Mouse (Mus musculus): ENCODE results near the gene Hnrnpl. TPM values are rescaled to one million over a fixed set of nuclear protein-coding genes. Genes with fewer than 3 reads are reported as not detected.

The Hnrnpl gene
- polyA plus RNA-seq, 1 experiment from 2014 or later: 372 TPM

- no peaks in the 10 kb centered on the region for H3K27me3 ChIP-seq
- ATAC-seq (ENCODE audit: insufficient number of reproducible peaks, insufficient read depth, low FRiP score, low TSS enrichment): no peak
- WGBS: 84% methylated on average over 6 of the region's 6 CpGs
- peaks cover 29% of the 10 kb centered on the region for H3K36me3 ChIP-seq
- H3K27ac ChIP-seq: no peak within 1 kb of the TSS
- no peak within 1 kb of the TSS for H3K9ac ChIP-seq
- no peaks in the 10 kb centered on the region for H3K4me1 ChIP-seq
- H3K4me3 ChIP-seq: no peak within 1 kb of the TSS
- no peaks in the 10 kb centered on the region for H3K9me3 ChIP-seq
- no peak within 1 kb of the TSS for H3K4me2 ChIP-seq (replicated peaks)
These were observed 25.5 kb downstream of the Hnrnpl start, which contains the start of gene Lgals4 for GRCm38 (mm10) chr7:28833723-28834347. TSS of gene Lgals4 (plus strand) at chr7:28833854.

- H3K27ac ChIP-seq: no peak overlapping the region
- H3K9me3 ChIP-seq: no peaks in the 10 kb centered on the region
- H3K27me3 ChIP-seq: no peaks in the 10 kb centered on the region
- ATAC-seq (ENCODE audit: insufficient number of reproducible peaks, insufficient read depth, low FRiP score, low TSS enrichment): no peak
- H3K4me2 ChIP-seq (replicated peaks): no peak overlapping the region
- no peak overlapping the region for H3K9ac ChIP-seq
- peaks cover 4% of the 10 kb centered on the region; the same call in 1 of the 2 replicates for H3K36me3 ChIP-seq
- WGBS: 85% methylated on average over 5 of the region's 5 CpGs
- H3K4me3 ChIP-seq: no peak overlapping the region
- H3K4me1 ChIP-seq: no peaks in the 10 kb centered on the region
These were observed 28.6 kb downstream of the Hnrnpl start for GRCm38 (mm10) chr7:28836936-28837335.

- 80% methylated on average over 9 of the region's 9 CpGs for WGBS
- no peaks in the 10 kb centered on the region for H3K27me3 ChIP-seq
- no peaks in the 10 kb centered on the region for H3K4me1 ChIP-seq
- no peak overlapping the region for H3K4me2 ChIP-seq (replicated peaks)
- ATAC-seq (ENCODE audit: insufficient number of reproducible peaks, insufficient read depth, low FRiP score, low TSS enrichment): no peak
- H3K9me3 ChIP-seq: no peaks in the 10 kb centered on the region
- no peaks in the 10 kb centered on the region for H3K36me3 ChIP-seq
- H3K27ac ChIP-seq: 0 out of 2 replicates have a peak overlapping the region, but pooled peaks have one; percentile 6
- no peak overlapping the region for H3K4me3 ChIP-seq
- H3K9ac ChIP-seq: no peak overlapping the region
These were observed 30.0 kb downstream of the Hnrnpl start for GRCm38 (mm10) chr7:28838331-28838730.

DNA sequence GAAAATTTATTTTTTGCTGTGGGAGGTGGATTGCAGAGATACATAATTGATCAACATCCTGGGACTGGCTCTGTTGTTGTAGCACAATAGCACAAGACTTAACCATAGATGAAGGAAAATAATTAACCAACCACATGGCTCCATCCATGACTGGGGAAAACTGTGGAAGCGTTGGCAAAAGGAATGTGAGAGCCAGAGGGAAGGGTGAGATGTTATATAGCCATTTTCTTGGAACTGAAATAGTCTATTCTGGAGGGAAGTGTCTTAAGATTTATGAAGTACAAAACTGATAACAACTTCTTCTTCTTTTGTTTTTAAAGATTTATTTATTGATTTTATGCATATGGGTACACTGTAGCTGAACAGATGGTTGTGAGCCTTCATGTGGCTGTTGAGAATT, 38.9 kb downstream of the Hnrnpl start:
- 80% methylated on average over 1 of the region's 1 CpGs for WGBS
- H3K9me3 ChIP-seq: no peaks in the 10 kb centered on the region
- peaks cover 5% of the 10 kb centered on the region; the same call in 1 of the 2 replicates for H3K4me1 ChIP-seq
- ATAC-seq (ENCODE audit: insufficient number of reproducible peaks, insufficient read depth, low FRiP score, low TSS enrichment): no peak
- H3K27ac ChIP-seq: no peak overlapping the region
- no peak overlapping the region for H3K9ac ChIP-seq
- H3K27me3 ChIP-seq: no peaks in the 10 kb centered on the region
- no peak overlapping the region for H3K4me3 ChIP-seq
- H3K4me2 ChIP-seq (replicated peaks): no peak overlapping the region
- H3K36me3 ChIP-seq: no peaks in the 10 kb centered on the region

- Histone ChIP-seq H3K27me3 (no peaks in the 10 kb centered on the region), H3K4me2 (replicated peaks) (no peak overlapping the region), H3K36me3 (no peaks in the 10 kb centered on the region), H3K9me3 (no peaks in the 10 kb centered on the region), H3K27ac (peak overlapping the region; percentile 72), H3K9ac (no peak overlapping the region), H3K4me3 (no peak overlapping the region), H3K4me1 (peaks cover 5% of the 10 kb centered on the region; the same call in 1 of the 2 replicates)
- peak; percentile 64 for ATAC-seq (ENCODE audit: insufficient number of reproducible peaks, insufficient read depth, low FRiP score, low TSS enrichment)
- 25% methylated on average over 1 of the region's 1 CpGs for WGBS
These were observed 41.4 kb downstream of the Hnrnpl start for GRCm38 (mm10) chr7:28849700-28850236.

DNA sequence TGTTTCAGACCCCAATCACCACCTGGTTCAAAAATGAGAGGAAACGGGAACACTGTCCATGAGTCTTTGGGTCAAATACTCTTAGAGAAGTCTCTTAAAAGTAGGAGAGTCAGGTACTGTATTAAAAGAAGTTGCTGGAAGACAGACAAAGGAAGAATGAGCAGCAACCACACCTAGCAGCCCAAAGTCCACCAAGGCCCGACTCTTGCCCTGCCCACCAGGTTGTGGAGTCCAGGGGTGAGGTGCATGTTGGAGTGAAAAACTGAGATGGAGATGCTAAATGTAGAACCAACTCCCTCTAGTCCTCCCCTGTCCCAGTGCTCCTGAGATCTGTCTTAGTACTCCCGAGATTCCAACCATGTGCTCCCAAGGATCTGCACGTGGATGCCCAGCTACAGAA, 42.3 kb downstream of the Hnrnpl start:
- no peaks in the 10 kb centered on the region for H3K9me3 ChIP-seq
- WGBS: 82% methylated on average over 4 of the region's 4 CpGs
- no peak overlapping the region for H3K4me3 ChIP-seq
- H3K9ac ChIP-seq: no peak overlapping the region
- no peak overlapping the region for H3K27ac ChIP-seq
- H3K4me1 ChIP-seq: peaks cover 5% of the 10 kb centered on the region; the same call in 1 of the 2 replicates
- no peak overlapping the region for H3K4me2 ChIP-seq (replicated peaks)
- H3K27me3 ChIP-seq: no peaks in the 10 kb centered on the region
- no peak for ATAC-seq (ENCODE audit: insufficient number of reproducible peaks, insufficient read depth, low FRiP score, low TSS enrichment)
- no peaks in the 10 kb centered on the region for H3K36me3 ChIP-seq

DNA sequence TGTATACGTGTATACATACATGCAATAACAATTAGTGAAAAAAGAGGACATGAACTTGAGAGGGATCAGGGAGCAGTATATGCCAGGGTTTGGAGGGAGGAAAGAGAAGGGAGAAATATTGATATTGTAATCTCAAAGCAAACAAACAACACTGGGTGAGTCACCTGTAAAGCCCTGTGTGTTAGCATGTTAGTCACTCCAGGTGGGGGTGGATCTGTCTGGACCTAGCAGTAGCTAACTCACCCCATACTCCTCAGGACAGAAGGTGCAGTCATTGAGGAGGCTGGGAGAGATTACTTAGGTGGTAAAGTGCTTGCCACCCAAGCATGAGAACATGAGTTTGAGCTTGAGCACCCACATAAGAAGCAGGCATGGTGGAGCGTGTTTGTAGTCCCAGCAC, 51.6 kb downstream of the Hnrnpl start:
- Histone ChIP-seq H3K27ac (no peak overlapping the region), H3K36me3 (no peaks in the 10 kb centered on the region), H3K9me3 (0 out of 2 replicates have a peak, but pooled peaks cover 3% of the 10 kb centered on the region), H3K4me3 (no peak overlapping the region), H3K4me2 (replicated peaks) (no peak overlapping the region), H3K4me1 (0 out of 2 replicates have a peak, but pooled peaks cover 9% of the 10 kb centered on the region), H3K27me3 (no peaks in the 10 kb centered on the region), H3K9ac (no peak overlapping the region)
- 91% methylated on average over 2 of the region's 2 CpGs for whole genome bisulfite sequencing
- no peak for ATAC-seq (ENCODE audit: insufficient number of reproducible peaks, insufficient read depth, low FRiP score, low TSS enrichment)

DNA sequence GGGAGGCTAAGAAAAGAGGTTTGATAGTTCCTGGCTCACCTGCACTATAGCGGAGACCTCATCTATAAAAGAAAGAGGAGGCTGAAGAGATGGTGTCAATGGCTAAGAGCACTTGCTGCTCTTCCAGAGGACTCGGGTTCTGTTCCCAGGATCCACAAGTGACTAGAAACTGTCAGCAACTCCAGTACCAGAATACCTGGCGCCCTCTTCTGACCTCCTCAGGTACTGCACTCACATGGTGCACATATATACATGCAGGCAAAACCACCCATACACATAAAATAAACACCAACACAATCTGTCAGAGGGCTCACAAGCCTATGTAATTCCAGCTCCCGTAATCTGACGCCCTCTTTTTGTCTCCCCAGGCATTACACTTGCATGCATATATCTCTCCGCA, 52.6 kb downstream of the Hnrnpl start:
- Histone ChIP-seq H3K9me3 (0 out of 2 replicates have a peak, but pooled peaks cover 3% of the 10 kb centered on the region), H3K4me3 (no peak overlapping the region), H3K27ac (no peak overlapping the region), H3K36me3 (no peaks in the 10 kb centered on the region), H3K4me2 (replicated peaks) (no peak overlapping the region), H3K27me3 (no peaks in the 10 kb centered on the region), H3K4me1 (0 out of 2 replicates have a peak, but pooled peaks cover 9% of the 10 kb centered on the region), H3K9ac (no peak overlapping the region)
- 88% methylated on average over 6 of the region's 6 CpGs for WGBS
- no peak for ATAC-seq (ENCODE audit: insufficient number of reproducible peaks, insufficient read depth, low FRiP score, low TSS enrichment)

GRCm38 (mm10) chr7:28862817-28863499, 54.6 kb downstream of the Hnrnpl start:
- H3K4me2 ChIP-seq (replicated peaks): no peak overlapping the region
- 0 out of 2 replicates have a peak, but pooled peaks cover 3% of the 10 kb centered on the region for H3K9me3 ChIP-seq
- no peak overlapping the region for H3K27ac ChIP-seq
- 81% methylated on average over 15 of the region's 15 CpGs for WGBS
- H3K36me3 ChIP-seq: no peaks in the 10 kb centered on the region
- no peaks in the 10 kb centered on the region for H3K27me3 ChIP-seq
- no peak overlapping the region for H3K4me3 ChIP-seq
- 0 out of 2 replicates have a peak, but pooled peaks cover 9% of the 10 kb centered on the region for H3K4me1 ChIP-seq
- H3K9ac ChIP-seq: no peak overlapping the region
- ATAC-seq (ENCODE audit: insufficient number of reproducible peaks, insufficient read depth, low FRiP score, low TSS enrichment): no peak

DNA sequence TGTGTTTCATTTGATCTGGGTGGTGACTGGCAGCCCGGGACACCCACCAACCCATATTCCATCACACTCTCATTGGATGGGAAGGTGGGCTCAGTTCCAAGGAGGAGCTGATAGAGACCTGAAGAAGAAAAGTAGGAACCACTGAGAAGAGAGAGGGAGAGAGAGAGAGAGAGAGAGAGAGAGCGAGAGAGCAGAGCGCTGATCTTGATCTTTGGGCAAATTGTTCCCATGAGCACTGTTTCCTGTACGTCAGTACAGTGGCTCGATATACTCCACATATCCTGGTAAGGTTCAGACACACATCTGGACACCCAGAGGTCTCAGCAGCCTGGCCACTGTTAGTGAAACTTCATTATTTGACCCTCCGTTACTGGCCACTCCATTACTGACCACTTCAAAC, 55.2 kb downstream of the Hnrnpl start, which contains the start of gene Lgals7:
Gene Lgals7 (plus strand): TSS at position 314 of the 400 bp plus-strand sequence.
- H3K9ac ChIP-seq: no peak within 1 kb of the TSS
- no peak for ATAC-seq (ENCODE audit: insufficient number of reproducible peaks, insufficient read depth, low FRiP score, low TSS enrichment)
- H3K27ac ChIP-seq: no peak within 1 kb of the TSS
- 0 out of 2 replicates have a peak, but pooled peaks cover 3% of the 10 kb centered on the region for H3K9me3 ChIP-seq
- no peak within 1 kb of the TSS for H3K4me3 ChIP-seq
- no peaks in the 10 kb centered on the region for H3K36me3 ChIP-seq
- 0 out of 2 replicates have a peak, but pooled peaks cover 9% of the 10 kb centered on the region for H3K4me1 ChIP-seq
- H3K4me2 ChIP-seq (replicated peaks): no peak within 1 kb of the TSS
- H3K27me3 ChIP-seq: no peaks in the 10 kb centered on the region
- 72% methylated on average over 6 of the region's 6 CpGs for WGBS

DNA sequence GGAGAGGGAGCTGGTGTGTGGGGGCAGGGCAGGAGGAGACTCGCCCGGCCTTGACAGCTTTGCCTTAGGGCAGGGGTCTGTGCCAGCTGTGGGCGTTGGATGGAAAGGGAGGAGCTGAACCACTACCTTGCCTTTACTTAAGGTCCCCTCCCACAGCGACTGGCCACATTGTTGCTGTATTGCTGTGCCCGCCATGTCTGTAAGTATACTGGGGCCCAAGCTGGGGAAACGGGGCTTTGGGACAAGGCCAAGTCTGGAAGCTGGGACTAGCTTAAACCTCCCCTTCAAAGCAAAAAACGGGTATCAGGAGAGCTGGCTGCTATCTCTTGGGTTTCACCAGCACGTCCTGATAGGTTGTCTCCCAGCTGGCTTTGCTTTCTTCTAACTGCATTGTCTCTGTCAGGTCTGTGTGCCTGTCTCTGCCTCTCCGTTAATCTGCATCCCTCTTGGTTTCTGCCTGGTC, 56.0 kb downstream of the Hnrnpl start:
- H3K9ac ChIP-seq: no peak overlapping the region
- no peaks in the 10 kb centered on the region for H3K27me3 ChIP-seq
- H3K9me3 ChIP-seq: no peaks in the 10 kb centered on the region
- WGBS: 31% methylated on average over 9 of the region's 9 CpGs
- H3K4me2 ChIP-seq (replicated peaks): no peak overlapping the region
- H3K4me3 ChIP-seq: no peak overlapping the region
- no peaks in the 10 kb centered on the region for H3K36me3 ChIP-seq
- ATAC-seq (ENCODE audit: insufficient number of reproducible peaks, insufficient read depth, low FRiP score, low TSS enrichment): no peak
- 0 out of 2 replicates have a peak, but pooled peaks cover 9% of the 10 kb centered on the region for H3K4me1 ChIP-seq
- no peak overlapping the region for H3K27ac ChIP-seq
